Mouse (Mus musculus): ENCODE results near the gene Hlx.

DNA sequence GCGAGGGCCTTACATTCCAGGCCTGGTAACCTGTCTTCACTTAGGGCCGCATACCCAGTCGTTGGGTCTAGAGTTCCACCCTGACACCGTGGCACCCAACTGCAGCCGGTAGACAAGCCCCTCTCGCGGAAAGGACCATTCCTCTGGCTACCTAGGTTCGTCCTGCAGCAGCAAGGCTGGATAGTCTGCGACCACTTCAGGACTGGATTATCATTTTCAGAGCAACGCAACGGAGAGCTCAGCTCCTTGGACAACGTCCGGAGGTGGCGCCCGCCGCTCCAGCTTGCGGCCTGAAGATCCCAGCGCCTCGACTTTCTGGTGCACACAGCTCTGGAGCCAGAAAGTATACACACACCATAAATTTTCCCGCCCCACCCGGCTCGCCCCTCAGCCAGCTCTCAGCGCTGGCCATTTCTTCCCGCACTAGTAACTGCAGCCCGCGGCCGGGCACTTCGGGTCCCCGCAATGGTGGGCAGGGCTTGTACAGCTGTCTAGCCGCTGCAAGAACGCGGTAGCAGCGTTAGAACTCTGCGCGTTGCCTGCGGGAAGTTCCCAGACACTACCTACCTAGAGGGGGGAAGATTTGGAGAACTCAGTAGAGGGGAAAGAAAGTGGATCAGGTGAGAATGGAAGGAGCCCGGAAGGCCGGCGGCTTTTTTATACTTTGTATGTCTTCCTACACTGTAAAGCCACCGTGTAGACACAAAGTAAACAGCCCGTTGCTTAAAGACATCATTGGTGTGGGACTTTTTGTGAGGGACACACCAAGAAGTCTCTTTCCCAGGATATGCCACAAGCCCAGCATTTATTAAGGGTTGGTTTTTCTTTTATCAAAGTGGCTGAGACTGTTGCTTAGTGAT lies 13.9 kb downstream of the Hlx start:
- TF ChIP-seq CTCF (IDR thresholded peaks at IDR 0.05; ENCODE audit: control insufficient read depth, insufficient read depth, insufficient read length): no peak
- no peak for TF ChIP-seq CEBPB (IDR thresholded peaks at IDR 0.05; ENCODE audit: low read depth)
- no peak for TF ChIP-seq MAX (IDR thresholded peaks at IDR 0.05)
- TF ChIP-seq MYOD1 (IDR thresholded peaks at IDR 0.05; ENCODE audit: control insufficient read depth, insufficient read length, low read depth): no peak
- no peak for TF ChIP-seq MYOG (IDR thresholded peaks at IDR 0.05; ENCODE audit: control insufficient read depth, extremely low read depth, insufficient read length)
